Mouse (Mus musculus) lung, embryonic 14.5 days (tissue): ENCODE data around the gene Borcs6. TPM values are rescaled to one million over a fixed set of nuclear protein-coding genes. Genes with fewer than 3 reads are reported as not detected.
A peak's percentile ranks its signal among the peaks of the same experiment; 100 is the strongest.

Experiments used
- ATAC-seq: fragments of 200-750 bp; cut with Nextera tagmentation; 2 replicates; pipeline ENCODE4 v1.8.0; 2017; ENCODE audit warnings: mild to moderate bottlenecking, moderate TSS enrichment, moderate library complexity; ENCODE audit not compliant: insufficient read depth
- DNase-seq: peaks from one replicate; pipeline ENCODE4 v3.0.0-alpha.2; 2015
- H3K27ac ChIP-seq: fragments of 300-500 bp; sonication (generic); 2 replicates; pipeline ENCODE4 v1.5.1; 2014; ENCODE audit warnings: low read depth, mild to moderate bottlenecking, moderate library complexity
- H3K27me3 ChIP-seq: fragments of 300-500 bp; sonication (generic); 2 replicates; pipeline ENCODE4 v1.6.1; 2014; ENCODE audit warnings: low read length, control low read depth; ENCODE audit not compliant: insufficient read depth
- H3K36me3 ChIP-seq: fragments of 300-500 bp; sonication (generic); 2 replicates; pipeline ENCODE4 v1.6.1; 2014; ENCODE audit warnings: control low read depth; ENCODE audit not compliant: insufficient read depth
- H3K4me1 ChIP-seq: fragments of 300-500 bp; sonication (generic); 2 replicates; pipeline ENCODE4 v1.6.1; 2014; ENCODE audit warnings: antibody characterized with exemption, control low read depth; ENCODE audit not compliant: insufficient read depth
- H3K4me2 ChIP-seq: fragments of 300-500 bp; sonication (generic); 2 replicates; pipeline ENCODE4 v1.6.1; 2014; ENCODE audit warnings: mild to moderate bottlenecking
- H3K4me3 ChIP-seq: fragments of 300-500 bp; sonication (generic); 2 replicates; pipeline ENCODE4 v1.5.1; 2014; ENCODE audit warnings: low read depth, low read length
- H3K9ac ChIP-seq: fragments of 300-500 bp; sonication (generic); 2 replicates; pipeline ENCODE4 v1.6.1; 2014
- H3K9me3 ChIP-seq: fragments of 300-500 bp; sonication (generic); 2 replicates; pipeline ENCODE4 v1.6.1; 2016; ENCODE audit warnings: low read depth, low read length, control low read depth
- CTCF ChIP-seq: IDR thresholded peaks from 2 replicates; pipeline ENCODE4 v1.5.1; 2016; ENCODE audit warnings: antibody characterized with exemption, low read depth
- WGBS: fragments of 180-500 bp; shearing (Covaris S2); extraction: QIAGEN DNeasy Blood & Tissue Kit; methylation state at CpG from one replicate; pipeline ENCODE4 v1.1.7; 2014; 5-methylcytosine and 5-hydroxymethylcytosine counted together
- polyA plus RNA-seq: library from polyadenylated mRNA; unstranded; fragments of >200 nt; fragmentation: Nextera tagmentation; extraction: Ambion mirVana; gene quantifications from 2 replicates; pipeline ENCODE4 v1.2.1, GENCODE M21; 2014

The Borcs6 gene
- polyA plus RNA-seq, 1 experiment from 2014 or later, result 9.5 TPM

- Histone ChIP-seq H3K4me1 (peaks cover 4% of the 10 kb centered on the region; the same call in 1 of the 2 replicates), H3K9me3 (no peaks in the 10 kb centered on the region), H3K4me2 (no peak overlapping the region), H3K27me3 (no peaks in the 10 kb centered on the region), H3K36me3 (peaks cover 46% of the 10 kb centered on the region), H3K4me3 (no peak overlapping the region), H3K27ac (no peak overlapping the region), H3K9ac (no peak overlapping the region)
- no peak for TF ChIP-seq CTCF
- DNase-seq (no peak), ATAC-seq (no peak)
Observed at GRCm38 (mm10) chr11:69020691-69021090, 38.8 kb upstream of the Borcs6 start.

GRCm38 (mm10) chr11:69026562-69026961, 33.0 kb upstream of the Borcs6 start:
- no peaks in the 10 kb centered on the region for H3K4me1 ChIP-seq
- no peak overlapping the region for H3K27ac ChIP-seq
- H3K4me2 ChIP-seq, result no peak overlapping the region
- peaks cover 99% of the 10 kb centered on the region for H3K36me3 ChIP-seq
- H3K27me3 ChIP-seq, result no peaks in the 10 kb centered on the region
- 94% methylated on average over 3 of the region's 3 CpGs for WGBS
- ATAC-seq, result no peak
- TF ChIP-seq CTCF, result no peak
- no peaks in the 10 kb centered on the region for H3K9me3 ChIP-seq
- no peak for DNase-seq
- no peak overlapping the region for H3K9ac ChIP-seq
- H3K4me3 ChIP-seq, result no peak overlapping the region

- no peaks in the 10 kb centered on the region for H3K4me1 ChIP-seq
- 64% methylated on average over 2 of the region's 2 CpGs for WGBS
- H3K27me3 ChIP-seq, result no peaks in the 10 kb centered on the region
- no peak overlapping the region for H3K4me2 ChIP-seq
- H3K9me3 ChIP-seq, result no peaks in the 10 kb centered on the region
- ATAC-seq (no peak), DNase-seq (peak; percentile 19)
- no peak overlapping the region for H3K4me3 ChIP-seq
- no peak overlapping the region for H3K9ac ChIP-seq
- no peak overlapping the region for H3K27ac ChIP-seq
- peaks cover 99% of the 10 kb centered on the region for H3K36me3 ChIP-seq
- peak; percentile 20; the same call in 1 of the 2 replicates for TF ChIP-seq CTCF
Observed at GRCm38 (mm10) chr11:69028805-69029204, 30.7 kb upstream of the Borcs6 start.

GRCm38 (mm10) chr11:69033552-69033951, 26.0 kb upstream of the Borcs6 start:
- Histone ChIP-seq H3K9me3 (no peaks in the 10 kb centered on the region), H3K36me3 (peaks cover 67% of the 10 kb centered on the region), H3K27ac (no peak overlapping the region), H3K9ac (no peak overlapping the region), H3K4me2 (no peak overlapping the region), H3K4me3 (no peak overlapping the region), H3K4me1 (peaks cover 2% of the 10 kb centered on the region; the same call in 1 of the 2 replicates), H3K27me3 (no peaks in the 10 kb centered on the region)
- no peak for ATAC-seq
- DNase-seq, result no peak
- 69% methylated on average over 9 of the region's 9 CpGs for WGBS
- TF ChIP-seq CTCF, result no peak

- H3K4me3 ChIP-seq, result no peak overlapping the region
- no peak overlapping the region for H3K9ac ChIP-seq
- no peaks in the 10 kb centered on the region for H3K27me3 ChIP-seq
- no peak for TF ChIP-seq CTCF
- H3K36me3 ChIP-seq, result peaks cover 57% of the 10 kb centered on the region
- peaks cover 5% of the 10 kb centered on the region; the same call in 1 of the 2 replicates for H3K4me1 ChIP-seq
- no peaks in the 10 kb centered on the region for H3K9me3 ChIP-seq
- WGBS, result 88% methylated on average over 3 of the region's 3 CpGs
- DNase-seq (no peak), ATAC-seq (no peak)
- no peak overlapping the region for H3K4me2 ChIP-seq
- H3K27ac ChIP-seq, result no peak overlapping the region
Observed at GRCm38 (mm10) chr11:69034585-69034984, 24.9 kb upstream of the Borcs6 start.

- DNase-seq (no peak), ATAC-seq (no peak)
- 83% methylated on average over 9 of the region's 9 CpGs for WGBS
- TF ChIP-seq CTCF, result no peak
- Histone ChIP-seq H3K4me1 (peaks cover 5% of the 10 kb centered on the region), H3K9ac (no peak overlapping the region), H3K4me2 (peak overlapping the region; percentile 70), H3K27ac (peak overlapping the region; percentile 71), H3K27me3 (no peaks in the 10 kb centered on the region), H3K36me3 (peaks cover 49% of the 10 kb centered on the region), H3K4me3 (peak overlapping the region; percentile 17), H3K9me3 (no peaks in the 10 kb centered on the region)
Observed at GRCm38 (mm10) chr11:69035411-69035810, 24.1 kb upstream of the Borcs6 start.

GRCm38 (mm10) chr11:69035849-69036248, 23.7 kb upstream of the Borcs6 start:
- ATAC-seq (peak; percentile 14; the same call in 1 of the 2 replicates), DNase-seq (peak; percentile 95)
- Histone ChIP-seq H3K9ac (no peak overlapping the region), H3K9me3 (no peaks in the 10 kb centered on the region), H3K27me3 (no peaks in the 10 kb centered on the region), H3K4me1 (peaks cover 5% of the 10 kb centered on the region), H3K4me2 (peak overlapping the region; percentile 70), H3K27ac (peak overlapping the region; percentile 71), H3K36me3 (peaks cover 45% of the 10 kb centered on the region), H3K4me3 (peak overlapping the region; percentile 17)
- 4% methylated on average over 8 of the region's 8 CpGs for WGBS
- TF ChIP-seq CTCF, result peak; percentile 78
